Mouse (Mus musculus) retina, postnatal 7 days (tissue): Measurements from ENCODE around the gene Panx2.
A peak's percentile ranks its signal among the peaks of the same experiment; 100 is the strongest.

Source experiments
- DNase-seq: peaks from one replicate; pipeline ENCODE4 v3.0.0-alpha.2; 2012; ENCODE audit warnings: low read depth, low spot score

The Panx2 gene

DNA sequence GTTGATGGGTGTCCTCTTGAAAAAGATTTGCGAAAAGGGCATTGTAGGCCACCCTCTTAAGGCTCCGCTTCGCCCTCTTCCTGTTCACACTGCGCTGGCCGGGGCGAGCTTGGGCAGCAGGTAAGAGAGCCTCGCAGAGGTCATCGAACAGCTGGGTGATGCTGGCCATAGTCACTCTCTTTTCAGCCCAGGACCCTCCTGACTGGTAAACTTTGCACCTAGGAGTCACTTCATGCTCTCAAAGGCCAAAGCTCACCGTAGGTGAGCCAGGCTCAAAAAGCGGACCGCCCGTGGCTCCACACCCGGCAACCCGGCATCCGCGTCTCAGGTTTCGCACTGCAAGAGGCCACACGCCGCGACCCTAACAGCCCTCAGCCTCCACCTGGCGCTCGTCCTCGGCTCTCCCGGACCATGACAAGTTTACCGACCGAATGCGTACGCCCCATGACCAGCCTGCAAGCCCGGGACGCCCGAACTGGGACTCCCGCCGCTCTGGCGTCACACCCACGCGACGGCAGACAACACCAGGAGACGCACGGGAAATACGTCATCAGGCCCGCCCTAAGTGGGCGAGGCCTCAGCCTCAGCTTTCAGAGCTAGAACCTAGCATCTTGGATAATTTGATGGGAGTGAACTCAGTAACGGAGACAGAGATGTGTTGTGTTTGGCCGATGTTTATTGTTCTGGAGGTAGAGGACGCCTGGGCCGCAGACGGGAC lies 63.3 kb downstream of the Panx2 start, which contains the start of gene Tubgcp6:
Gene Tubgcp6, minus strand, starts transcription at position 464 of the 718 bp plus-strand sequence.
- DNase-seq = peak; percentile 92
